Mouse (Mus musculus) retina, adult 2 months (tissue): Measurements from ENCODE around the gene Olfr679.
"Not testable (repeated sequence)": the region's sequence is repeated elsewhere in the genome, so short reads cannot be mapped to it uniquely, and the experiment has no call there.

ENCODE experiments used
- DNase-seq: peaks from one replicate; pipeline ENCODE4 v3.0.0-alpha.2; 2012; ENCODE audit warnings: low read depth, low spot score

Olfr679 gene

GRCm38 (mm10) chr7:105080905-105081304 is at the start of gene Olfr679:
Olfr679 (plus strand) TSS chr7:105081205.
- DNase-seq = no peak

- no peak for DNase-seq
These were observed 48.6 kb upstream of the Olfr679 start, which contains the start of gene Olfr676 for GRCm38 (mm10) chr7:105032398-105032797. Olfr676 (plus strand) TSS chr7:105032698.

GRCm38 (mm10) chr7:105033836-105034235 is 47.2 kb upstream of the Olfr679 start:
- not testable (repeated sequence) for DNase-seq

- DNase-seq = no peak
These were observed 22.1 kb upstream of the Olfr679 start for GRCm38 (mm10) chr7:105058951-105059350.

- no peak for DNase-seq
These were observed 16.8 kb upstream of the Olfr679 start, which contains the start of gene Olfr678 for GRCm38 (mm10) chr7:105064175-105064574. Olfr678 (plus strand) TSS chr7:105064475.

- DNase-seq = not testable (repeated sequence)
These were observed 11.7 kb downstream of the Olfr679 start, which contains the start of gene Olfr680-ps1 for GRCm38 (mm10) chr7:105092717-105093116. Olfr680-ps1 (minus strand) TSS chr7:105092817.

GRCm38 (mm10) chr7:105116536-105116935 is 35.5 kb downstream of the Olfr679 start, which contains the start of gene Olfr681:
Olfr681 (plus strand) TSS chr7:105116836.
- DNase-seq = no peak
